Mouse (Mus musculus) neural tube, embryonic 14.5 days (tissue): ENCODE measurements around the gene Fam214b. TPM values are rescaled to one million over a fixed set of nuclear protein-coding genes. Genes with fewer than 3 reads are reported as not detected.
A peak's percentile ranks its signal among the peaks of the same experiment; 100 is the strongest.
"Not testable (repeated sequence)": the region's sequence is repeated elsewhere in the genome, so short reads cannot be mapped to it uniquely, and the experiment has no call there.

Experiments
- ATAC-seq: fragments of 200-750 bp; cut with Nextera tagmentation; 2 replicates; pipeline ENCODE4 v1.8.0; 2017; ENCODE audit warnings: low read depth, mild to moderate bottlenecking, moderate TSS enrichment, moderate library complexity
- H3K27ac ChIP-seq: fragments of 300-500 bp; sonication (generic); 2 replicates; pipeline ENCODE4 v1.5.1; 2014; ENCODE audit warnings: low read depth, mild to moderate bottlenecking, control low read depth, low read length, moderate library complexity, mixed read lengths
- H3K27me3 ChIP-seq: fragments of 300-500 bp; sonication (generic); 2 replicates; pipeline ENCODE4 v1.6.1; 2014; ENCODE audit warnings: low read length; ENCODE audit not compliant: control insufficient read depth, insufficient read depth
- H3K36me3 ChIP-seq: fragments of 300-500 bp; sonication (generic); 2 replicates; pipeline ENCODE4 v1.6.1; 2014; ENCODE audit warnings: low read length, mixed read lengths; ENCODE audit not compliant: control insufficient read depth, insufficient read depth
- H3K4me1 ChIP-seq: fragments of 300-500 bp; sonication (generic); 2 replicates; pipeline ENCODE4 v1.6.1; 2014; ENCODE audit warnings: low read length; ENCODE audit not compliant: control insufficient read depth, insufficient read depth
- H3K4me2 ChIP-seq: fragments of 300-500 bp; sonication (generic); 2 replicates; pipeline ENCODE4 v1.6.1; 2014; ENCODE audit warnings: mild to moderate bottlenecking, low read depth, low read length, control low read depth
- H3K4me3 ChIP-seq: fragments of 300-500 bp; sonication (generic); 2 replicates; pipeline ENCODE4 v1.5.1; 2014; ENCODE audit warnings: low read depth, low read length, control low read depth, mixed read lengths
- H3K9ac ChIP-seq: fragments of 300-500 bp; sonication (generic); replicated peaks from 2 replicates; pipeline ENCODE4 v1.6.1; 2014; ENCODE audit warnings: low read depth, mild to moderate bottlenecking, control low read depth, low read length, mixed read lengths
- H3K9me3 ChIP-seq: fragments of 300-500 bp; sonication (generic); 2 replicates; pipeline ENCODE4 v1.6.1; 2016; ENCODE audit warnings: low read length; ENCODE audit not compliant: control insufficient read depth
- WGBS: fragments of 180-500 bp; shearing (Covaris S2); extraction: QIAGEN DNeasy Blood & Tissue Kit; methylation state at CpG from one replicate; pipeline ENCODE4 v1.1.7; 2014; 5-methylcytosine and 5-hydroxymethylcytosine counted together
- polyA plus RNA-seq: library from polyadenylated mRNA; unstranded; fragments of >200 nt; fragmentation: Nextera tagmentation; extraction: Ambion mirVana; gene quantifications from 2 replicates; pipeline ENCODE4 v1.2.1, GENCODE M21; 2014

Gene Fam214b
- polyA plus RNA-seq, 1 experiment from 2014 or later: 25.2 TPM

DNA sequence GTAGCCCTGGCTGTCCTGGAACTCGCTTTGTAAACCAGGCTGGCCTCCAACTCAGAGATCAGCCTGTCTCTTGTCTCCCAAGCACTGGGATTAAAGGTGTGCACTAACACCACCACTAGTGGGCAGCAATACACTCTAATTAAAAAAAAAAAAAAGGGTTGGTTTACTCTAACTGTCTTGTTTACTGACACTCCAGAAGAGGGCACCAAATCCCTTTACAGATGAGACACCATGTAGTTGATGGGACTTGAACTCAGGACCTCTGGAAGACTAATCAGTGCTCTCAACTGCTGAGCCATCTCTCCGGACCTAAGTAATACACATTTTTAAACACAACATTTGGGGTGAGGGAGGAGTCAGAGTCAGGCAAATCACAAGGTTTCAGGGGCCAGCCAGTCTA lies 40.3 kb downstream of the Fam214b start:
- 65% methylated on average over 2 of the region's 2 CpGs for WGBS
- no peak for ATAC-seq

DNA sequence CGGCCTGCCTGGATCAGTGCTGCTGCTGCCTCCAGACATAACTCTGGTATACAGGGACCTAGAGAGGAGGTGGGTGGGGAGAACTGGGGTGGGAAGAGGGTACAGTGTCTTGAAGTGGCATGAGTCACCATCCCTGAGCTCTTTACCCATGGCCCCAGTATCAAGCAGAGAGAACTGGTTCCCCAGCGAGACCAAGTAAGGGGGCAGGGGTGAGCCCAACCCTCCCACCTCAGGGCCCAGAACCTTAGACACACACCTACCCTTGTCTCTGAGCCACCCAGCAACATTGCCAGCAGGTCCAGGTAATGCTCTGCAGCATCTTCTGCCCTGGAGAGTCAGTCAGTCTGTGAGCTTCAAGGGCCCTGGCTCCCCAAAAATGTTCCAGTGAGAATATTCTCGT lies 41.1 kb downstream of the Fam214b start:
- H3K4me3 ChIP-seq: no peak overlapping the region
- no peaks in the 10 kb centered on the region for H3K9me3 ChIP-seq
- no peak overlapping the region for H3K27ac ChIP-seq
- no peak for ATAC-seq
- no peaks in the 10 kb centered on the region; the same call in 1 of the 2 replicates for H3K36me3 ChIP-seq
- 96% methylated on average over 3 of the region's 3 CpGs for WGBS
- H3K4me2 ChIP-seq: no peak overlapping the region
- no peaks in the 10 kb centered on the region for H3K27me3 ChIP-seq
- no peak overlapping the region for H3K9ac ChIP-seq
- H3K4me1 ChIP-seq: 0 out of 2 replicates have a peak, but pooled peaks cover 3% of the 10 kb centered on the region

More for the DNA sequence above, 40.3 kb downstream of the Fam214b start:
- H3K9me3 ChIP-seq: no peaks in the 10 kb centered on the region
- H3K4me1 ChIP-seq: 0 out of 2 replicates have a peak, but pooled peaks cover 3% of the 10 kb centered on the region
- no peak overlapping the region for H3K9ac ChIP-seq
- no peak overlapping the region for H3K4me2 ChIP-seq
- H3K27ac ChIP-seq: no peak overlapping the region
- H3K27me3 ChIP-seq: no peaks in the 10 kb centered on the region
- no peaks in the 10 kb centered on the region; the same call in 1 of the 2 replicates for H3K36me3 ChIP-seq
- H3K4me3 ChIP-seq: no peak overlapping the region

DNA sequence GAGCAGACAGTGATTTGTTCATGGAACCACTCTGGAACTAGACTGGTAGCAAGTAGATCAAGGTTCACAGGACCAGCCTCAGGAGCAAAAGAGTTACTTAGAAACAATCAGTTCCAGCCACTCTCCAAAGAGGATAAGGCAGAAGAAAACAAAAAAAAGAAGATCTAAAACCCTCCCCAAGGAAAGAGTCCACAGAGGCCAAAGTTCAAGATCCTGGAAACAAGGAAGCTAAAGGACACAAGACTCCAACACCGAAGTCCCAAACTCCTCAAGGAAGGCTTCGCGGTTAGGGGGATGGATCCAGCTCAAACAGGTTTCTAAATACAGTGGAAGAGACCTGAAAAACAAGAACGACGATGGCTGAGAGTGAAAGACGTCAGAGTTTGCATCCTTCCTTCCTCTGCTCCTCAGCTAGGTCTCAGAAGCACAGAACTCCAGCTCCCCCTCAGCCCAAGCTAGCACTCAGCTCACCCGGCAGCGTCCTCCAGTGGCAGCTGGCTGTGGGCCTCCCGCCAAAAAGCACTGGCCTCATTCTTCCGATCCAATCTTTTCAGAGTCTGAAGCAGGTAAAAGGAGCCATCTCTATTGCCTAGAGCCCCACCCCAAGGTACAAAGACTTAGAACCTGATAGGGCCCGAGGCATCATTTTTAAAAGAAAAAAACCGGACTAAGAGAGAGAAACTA lies 43.1 kb downstream of the Fam214b start:
- Histone ChIP-seq H3K27me3 (peaks cover 3% of the 10 kb centered on the region; the same call in 1 of the 2 replicates), H3K4me2 (no peak overlapping the region), H3K9ac (no peak overlapping the region), H3K27ac (no peak overlapping the region), H3K9me3 (no peaks in the 10 kb centered on the region), H3K36me3 (peaks cover under 1% of the 10 kb centered on the region; the same call in 1 of the 2 replicates), H3K4me1 (peaks cover 12% of the 10 kb centered on the region), H3K4me3 (no peak overlapping the region)
- no peak for ATAC-seq
- 82% methylated on average over 12 of the region's 12 CpGs for WGBS

DNA sequence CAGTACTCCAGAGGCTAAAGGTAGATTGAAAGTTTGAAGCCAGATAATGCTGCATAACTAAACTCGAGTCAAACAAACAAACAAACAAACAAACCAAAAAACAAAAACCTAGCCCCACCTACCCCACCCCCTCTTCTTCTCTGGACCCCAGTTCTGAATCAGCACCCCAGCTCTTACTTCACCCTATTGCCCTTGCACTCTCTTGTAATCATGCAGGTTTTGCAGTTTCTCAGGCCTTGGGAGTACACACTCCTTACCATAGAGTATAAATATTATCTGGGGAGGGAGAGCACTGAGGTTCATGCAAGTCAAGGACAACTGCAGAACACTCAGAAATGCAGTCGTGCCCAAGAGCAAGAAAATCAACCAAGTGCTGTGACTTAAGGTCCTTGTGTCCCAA lies 44.7 kb downstream of the Fam214b start:
- no peak overlapping the region for H3K4me3 ChIP-seq
- H3K4me1 ChIP-seq: peaks cover 18% of the 10 kb centered on the region
- no peak overlapping the region for H3K9ac ChIP-seq
- H3K27me3 ChIP-seq: peaks cover 3% of the 10 kb centered on the region; the same call in 1 of the 2 replicates
- 85% methylated on average over 2 of the region's 2 CpGs for WGBS
- no peak for ATAC-seq
- H3K27ac ChIP-seq: peak overlapping the region; percentile 96
- H3K9me3 ChIP-seq: no peaks in the 10 kb centered on the region
- H3K4me2 ChIP-seq: no peak overlapping the region
- H3K36me3 ChIP-seq: 0 out of 2 replicates have a peak, but pooled peaks cover 3% of the 10 kb centered on the region

DNA sequence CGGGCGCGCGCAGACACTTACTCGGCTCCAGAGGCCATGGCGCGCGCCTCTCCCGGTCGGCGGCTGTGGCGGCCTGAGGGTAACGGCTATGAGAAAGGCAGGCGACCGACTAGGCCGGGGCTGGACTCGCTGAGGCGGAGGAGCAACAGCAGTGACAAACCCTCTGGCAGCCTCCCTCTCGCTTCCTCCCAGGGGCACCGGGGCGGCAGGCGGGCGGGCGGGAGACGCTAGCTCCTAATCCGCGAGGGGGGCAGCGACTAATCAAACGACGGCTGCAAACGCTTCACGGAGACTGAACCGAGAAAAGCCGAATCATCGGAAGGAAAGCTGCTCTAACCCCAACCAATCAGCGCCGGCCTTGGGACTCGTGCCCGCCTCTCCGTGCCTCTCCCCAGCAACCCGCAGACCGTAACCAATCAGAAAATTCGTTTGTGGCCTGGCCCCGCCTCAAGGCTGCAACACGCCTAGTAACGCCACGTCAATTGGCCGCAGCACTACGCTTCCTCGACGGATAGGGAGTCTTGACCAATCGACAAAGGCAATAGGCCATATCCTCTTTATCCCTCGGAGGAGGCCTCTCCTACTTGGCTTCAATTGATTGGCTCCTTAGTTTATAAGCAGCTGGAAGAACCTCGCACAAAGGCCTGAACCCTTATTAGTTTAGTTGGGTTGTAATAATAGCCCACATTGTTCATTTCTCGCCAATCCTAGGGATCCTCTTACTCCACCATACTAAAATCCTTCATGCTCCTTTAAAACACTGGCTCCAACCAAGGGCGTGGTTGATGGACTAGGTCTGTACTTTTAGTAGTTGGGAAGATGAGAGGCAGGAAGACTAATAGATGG lies 45.7 kb downstream of the Fam214b start, which contains the start of gene Vcp:
Gene Vcp (minus strand): TSS at position 367 of the 846 bp plus-strand sequence.
- not testable (repeated sequence) for H3K36me3 ChIP-seq, H3K9me3 ChIP-seq, H3K27me3 ChIP-seq
- peak within 1 kb of the TSS; percentile 90 for H3K9ac ChIP-seq
- peak within 1 kb of the TSS; percentile 88 for H3K4me3 ChIP-seq
- peak within 1 kb of the TSS; percentile 96 for H3K27ac ChIP-seq
- peaks cover 18% of the 10 kb centered on the region for H3K4me1 ChIP-seq
- peak within 1 kb of the TSS; percentile 91 for H3K4me2 ChIP-seq
- WGBS: under 1% methylated on average over 47 of the region's 56 CpGs
- ATAC-seq: peak; percentile 98

DNA sequence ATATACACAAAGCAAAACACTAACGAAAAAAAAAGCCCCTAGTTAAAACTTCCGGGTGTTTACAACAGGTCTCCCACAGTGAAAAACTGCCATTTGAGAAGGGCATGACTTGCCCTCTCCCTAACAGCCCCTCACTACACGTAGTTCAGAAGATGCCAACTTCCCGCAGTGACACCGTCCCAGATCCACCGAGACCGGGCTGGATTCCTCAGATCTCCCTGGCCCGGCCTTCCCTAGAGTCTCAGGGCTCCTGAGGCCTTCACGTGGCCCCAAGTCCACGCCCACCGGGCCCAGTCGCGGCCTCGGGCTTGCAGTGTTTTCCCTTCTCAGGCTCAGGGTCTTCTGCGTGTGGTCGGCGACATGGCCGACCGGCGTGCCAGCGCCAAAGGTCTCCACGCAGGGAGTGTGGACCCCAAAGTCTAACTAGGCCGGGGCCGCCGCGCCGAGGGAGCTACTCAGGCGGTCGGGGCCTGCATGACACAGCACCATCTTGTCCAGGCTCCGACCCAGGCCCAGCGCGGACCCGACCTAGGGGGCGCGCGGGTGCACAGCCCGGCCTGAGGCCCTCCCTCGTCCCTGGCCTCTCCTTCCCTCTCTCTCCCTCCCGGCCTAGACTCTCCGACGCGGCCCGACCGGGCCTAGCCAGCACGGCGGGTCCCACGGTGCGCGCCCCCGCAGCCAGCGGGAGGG lies 46.4 kb downstream of the Fam214b start:
- Histone ChIP-seq H3K9me3 (no peaks in the 10 kb centered on the region), H3K36me3 (peaks cover 15% of the 10 kb centered on the region), H3K9ac (peak overlapping the region; percentile 90), H3K27ac (peak overlapping the region; percentile 96), H3K4me3 (peak overlapping the region; percentile 88), H3K27me3 (peaks cover 3% of the 10 kb centered on the region; the same call in 1 of the 2 replicates), H3K4me2 (peak overlapping the region; percentile 91), H3K4me1 (peaks cover 18% of the 10 kb centered on the region)
- peak; percentile 80 for ATAC-seq
- under 1% methylated on average over 51 of the region's 51 CpGs for WGBS

DNA sequence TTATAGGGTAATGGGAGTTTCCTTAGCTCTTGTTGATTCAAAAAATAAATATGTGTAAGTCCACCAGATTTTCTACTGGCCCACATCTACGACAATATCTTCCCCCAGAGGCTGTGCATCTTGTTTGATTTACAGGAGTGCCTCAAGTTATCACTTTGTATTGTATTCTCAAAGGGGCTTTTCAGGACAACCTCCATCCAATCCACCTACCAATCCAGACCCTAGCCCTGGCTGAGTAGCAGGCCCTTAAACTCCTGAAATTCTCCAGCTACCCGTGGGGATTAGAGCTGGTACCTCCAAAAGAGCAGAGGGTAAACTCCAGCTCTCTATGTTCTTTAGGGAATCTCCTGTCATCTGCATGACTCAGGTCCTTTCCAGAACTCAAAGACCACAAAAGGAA lies 48.0 kb downstream of the Fam214b start:
- peak overlapping the region; percentile 91 for H3K4me2 ChIP-seq
- no peak overlapping the region for H3K27ac ChIP-seq
- WGBS: 50% methylated on average over 2 of the region's 2 CpGs
- peak overlapping the region; percentile 32 for H3K9ac ChIP-seq
- H3K9me3 ChIP-seq: no peaks in the 10 kb centered on the region
- H3K27me3 ChIP-seq: peaks cover 3% of the 10 kb centered on the region; the same call in 1 of the 2 replicates
- peaks cover 28% of the 10 kb centered on the region for H3K36me3 ChIP-seq
- H3K4me1 ChIP-seq: peaks cover 18% of the 10 kb centered on the region
- peak overlapping the region; percentile 88 for H3K4me3 ChIP-seq
- ATAC-seq: no peak

DNA sequence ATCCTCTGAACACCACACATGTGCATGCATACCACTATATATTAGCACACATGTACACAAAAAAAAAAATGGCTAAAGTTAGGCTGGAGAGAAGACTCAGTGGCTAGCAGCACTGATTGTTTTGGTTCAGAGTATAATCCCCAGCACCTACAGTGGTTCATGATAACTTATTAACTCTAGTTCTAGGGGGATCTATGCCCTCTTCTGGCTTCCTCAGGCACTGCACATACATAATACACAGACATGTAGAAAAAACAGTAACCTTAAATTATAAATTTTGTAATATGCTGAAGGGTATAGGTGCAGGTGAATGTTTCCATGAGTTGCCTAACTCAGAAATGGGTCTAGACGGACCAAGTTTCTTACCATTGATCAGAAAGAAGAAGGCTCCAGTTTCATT lies 57.7 kb downstream of the Fam214b start:
- Histone ChIP-seq H3K9ac (no peak overlapping the region), H3K4me2 (no peak overlapping the region), H3K27ac (no peak overlapping the region), H3K4me3 (no peak overlapping the region), H3K4me1 (no peaks in the 10 kb centered on the region), H3K27me3 (no peaks in the 10 kb centered on the region), H3K36me3 (peaks cover 87% of the 10 kb centered on the region), H3K9me3 (no peaks in the 10 kb centered on the region)
- WGBS: 93% methylated on average over 1 of the region's 1 CpGs
- ATAC-seq: no peak
